Mouse (Mus musculus): Measurements from ENCODE around the gene Nectin3. TPM values are rescaled to one million over a fixed set of nuclear protein-coding genes. Genes with fewer than 3 reads are reported as not detected.

Nectin3 gene
- polyA plus RNA-seq, 1 experiment, result not detected

GRCm38 (mm10) chr16:46502311-46502710 lies 4.0 kb upstream of the Nectin3 start:
- no peak for TF ChIP-seq POLR2A (IDR thresholded peaks at IDR 0.05; ENCODE audit: insufficient read depth, low read depth, low read length)
- TF ChIP-seq CTCF (IDR thresholded peaks at IDR 0.05; ENCODE audit: insufficient read depth, low read depth, low read length), result no peak
- Histone ChIP-seq H3K4me1 (ENCODE audit: control insufficient read depth, insufficient read depth, low read length) (peaks cover 3% of the 10 kb centered on the region; the same call in 1 of the 2 replicates), H3K4me3 (ENCODE audit: insufficient read depth, low read depth, low read length) (no peak overlapping the region), H3K27ac (ENCODE audit: insufficient read depth, low read depth, low read length) (no peak overlapping the region)
- WGBS, result 90% methylated on average over 2 of the region's 2 CpGs

- no peak overlapping the region for H3K4me3 ChIP-seq (ENCODE audit: insufficient read depth, low read depth, low read length)
- no peak overlapping the region for H3K27ac ChIP-seq (ENCODE audit: insufficient read depth, low read depth, low read length)
- peaks cover 3% of the 10 kb centered on the region; the same call in 1 of the 2 replicates for H3K4me1 ChIP-seq (ENCODE audit: control insufficient read depth, insufficient read depth, low read length)
- 86% methylated on average over 3 of the region's 3 CpGs for WGBS
- TF ChIP-seq CTCF (IDR thresholded peaks at IDR 0.05; ENCODE audit: insufficient read depth, low read depth, low read length) (no peak), POLR2A (IDR thresholded peaks at IDR 0.05; ENCODE audit: insufficient read depth, low read depth, low read length) (no peak)
These were observed 2.4 kb upstream of the Nectin3 start for GRCm38 (mm10) chr16:46500759-46501158.

DNA sequence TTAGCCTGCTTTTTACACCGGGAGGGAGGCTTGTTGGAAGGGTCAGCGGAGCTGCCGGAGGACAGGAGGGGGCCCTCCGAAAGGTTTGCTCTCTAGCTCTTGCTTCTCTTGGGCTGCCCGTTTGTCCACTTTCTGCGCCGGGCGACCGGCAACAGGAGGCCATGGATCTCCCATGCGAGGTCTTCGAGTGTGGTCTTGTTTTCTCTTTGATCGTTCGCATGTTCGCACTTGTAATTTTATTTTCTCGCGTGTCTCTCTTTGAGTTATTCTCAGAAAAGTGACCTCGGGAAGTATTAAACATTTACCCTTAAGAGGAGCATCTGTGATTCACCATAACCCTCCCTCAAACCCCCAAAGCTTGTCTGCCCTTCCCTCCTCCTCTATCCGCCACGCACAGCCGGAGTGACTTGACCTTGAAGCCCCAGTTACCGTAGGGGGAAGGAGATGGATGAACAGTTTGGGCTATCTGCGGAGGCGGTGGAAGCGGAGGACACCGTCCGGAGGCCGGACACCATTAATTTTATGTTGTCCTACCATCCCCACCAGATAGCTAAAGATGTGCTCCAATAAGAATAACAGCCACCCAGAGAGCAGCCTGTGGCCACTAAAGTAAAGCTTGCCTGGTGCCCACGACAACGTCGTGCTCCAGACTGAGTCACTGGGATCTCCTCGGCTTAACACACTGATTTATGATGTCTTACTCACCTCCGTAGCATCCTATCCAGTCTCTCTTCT lies 472 bp downstream of the Nectin3 start:
- no peak for TF ChIP-seq POLR2A (IDR thresholded peaks at IDR 0.05; ENCODE audit: insufficient read depth, low read depth, low read length)
- TF ChIP-seq CTCF (IDR thresholded peaks at IDR 0.05; ENCODE audit: insufficient read depth, low read depth, low read length), result no peak
- peaks cover 3% of the 10 kb centered on the region; the same call in 1 of the 2 replicates for H3K4me1 ChIP-seq (ENCODE audit: control insufficient read depth, insufficient read depth, low read length)
- 1% methylated on average over 32 of the region's 32 CpGs for WGBS
- peak overlapping the region; percentile 79 for H3K4me3 ChIP-seq (ENCODE audit: insufficient read depth, low read depth, low read length)
- peak overlapping the region; percentile 89 for H3K27ac ChIP-seq (ENCODE audit: insufficient read depth, low read depth, low read length)

DNA sequence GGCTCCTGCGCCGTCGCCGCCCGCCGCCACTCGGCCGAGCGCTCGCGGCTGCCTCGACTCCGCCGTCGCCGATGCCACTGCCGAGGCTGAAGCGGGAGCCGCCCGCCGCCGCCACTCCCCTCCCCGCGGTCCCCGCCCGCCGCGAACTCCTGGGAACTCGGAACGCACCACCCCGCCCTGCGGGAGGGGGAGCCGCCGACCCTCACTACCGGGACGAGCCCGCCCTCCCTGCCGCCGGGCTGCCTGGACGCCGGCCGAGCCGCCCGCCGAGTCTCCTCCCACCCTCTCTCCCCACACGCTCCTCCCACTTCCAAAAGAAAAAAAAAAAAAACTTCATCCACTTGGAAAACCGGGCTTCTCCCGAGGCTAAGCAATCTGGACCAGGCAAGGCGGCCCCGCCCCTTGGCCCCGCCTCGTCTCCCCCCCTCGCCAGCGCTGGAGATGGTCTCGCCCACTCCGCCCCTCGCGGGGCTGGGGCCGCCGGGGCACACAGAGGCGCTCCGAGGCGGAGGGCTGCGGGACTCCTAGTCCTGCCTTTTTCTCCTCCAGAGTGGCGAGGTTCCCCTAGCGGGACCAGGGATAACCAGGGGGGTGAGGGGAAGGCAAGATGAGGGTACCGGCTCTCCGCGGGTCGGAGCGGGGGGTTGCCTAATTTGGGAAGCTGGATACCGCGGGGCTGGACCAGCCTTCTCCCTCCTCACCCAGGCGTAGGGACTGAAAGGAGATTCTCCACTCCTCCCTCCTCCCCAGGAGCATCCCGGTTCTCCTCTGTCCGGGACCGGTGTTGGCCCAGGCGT lies 1.2 kb downstream of the Nectin3 start:
- Histone ChIP-seq H3K4me1 (ENCODE audit: control insufficient read depth, insufficient read depth, low read length) (peaks cover 3% of the 10 kb centered on the region; the same call in 1 of the 2 replicates), H3K4me3 (ENCODE audit: insufficient read depth, low read depth, low read length) (peak overlapping the region; percentile 79), H3K27ac (ENCODE audit: insufficient read depth, low read depth, low read length) (peak overlapping the region; percentile 89)
- WGBS, result under 1% methylated on average over 77 of the region's 78 CpGs
- peak; percentile 5; the same call in 1 of the 2 replicates for TF ChIP-seq CTCF (IDR thresholded peaks at IDR 0.05; ENCODE audit: insufficient read depth, low read depth, low read length)
- TF ChIP-seq POLR2A (IDR thresholded peaks at IDR 0.05; ENCODE audit: insufficient read depth, low read depth, low read length), result peak; percentile 90

DNA sequence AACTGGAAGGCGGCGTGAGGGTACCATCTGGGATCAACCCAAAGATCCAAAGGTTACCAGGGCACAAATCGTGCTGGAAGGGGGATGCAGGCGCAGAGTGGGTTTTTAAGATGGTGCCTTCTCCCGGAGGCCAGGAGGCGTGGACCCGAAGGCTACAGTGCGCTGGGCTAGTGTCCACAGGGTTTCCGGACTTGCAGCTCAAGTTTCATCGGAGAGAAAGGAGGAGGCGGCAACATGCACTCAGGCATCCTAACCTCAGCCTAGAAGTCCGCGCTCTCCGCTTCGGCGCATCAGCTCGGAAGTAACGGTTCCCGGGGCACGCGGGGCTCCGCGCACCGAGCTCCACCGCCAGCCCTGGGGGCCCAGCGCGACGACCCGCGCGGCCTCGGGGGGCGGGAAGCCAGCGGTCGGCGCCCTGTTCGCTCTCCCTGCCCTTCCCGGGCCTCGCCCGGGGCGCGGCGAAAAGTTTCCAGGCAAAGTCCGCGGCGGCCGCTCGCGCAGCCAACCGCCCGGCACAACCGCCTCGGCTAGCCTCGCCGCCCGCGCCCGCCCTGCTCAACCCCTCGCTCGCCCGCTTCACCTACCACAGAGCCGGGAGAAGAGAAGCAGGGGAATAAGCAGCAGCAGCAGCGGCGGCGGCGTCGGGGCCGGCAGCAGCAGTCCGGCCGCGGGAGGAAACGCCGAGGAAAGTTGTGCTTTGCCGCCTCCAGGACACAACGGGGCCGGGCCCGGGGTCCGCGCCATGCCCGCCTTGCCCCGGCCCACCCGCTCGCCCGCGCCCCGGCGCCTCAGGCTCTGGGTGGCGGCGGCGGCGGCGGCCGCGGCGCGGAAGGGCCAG lies 2.1 kb downstream of the Nectin3 start:
- under 1% methylated on average over 95 of the region's 96 CpGs for WGBS
- Histone ChIP-seq H3K4me1 (ENCODE audit: control insufficient read depth, insufficient read depth, low read length) (peaks cover 3% of the 10 kb centered on the region; the same call in 1 of the 2 replicates), H3K4me3 (ENCODE audit: insufficient read depth, low read depth, low read length) (peak overlapping the region; percentile 79), H3K27ac (ENCODE audit: insufficient read depth, low read depth, low read length) (peak overlapping the region; percentile 61)
- TF ChIP-seq CTCF (IDR thresholded peaks at IDR 0.05; ENCODE audit: insufficient read depth, low read depth, low read length) (no peak), POLR2A (IDR thresholded peaks at IDR 0.05; ENCODE audit: insufficient read depth, low read depth, low read length) (no peak)

- WGBS, result 17% methylated on average over 3 of the region's 3 CpGs
- no peak overlapping the region; the same call in 1 of the 2 replicates for H3K27ac ChIP-seq (ENCODE audit: insufficient read depth, low read depth, low read length)
- no peak for TF ChIP-seq CTCF (IDR thresholded peaks at IDR 0.05; ENCODE audit: insufficient read depth, low read depth, low read length)
- TF ChIP-seq POLR2A (IDR thresholded peaks at IDR 0.05; ENCODE audit: insufficient read depth, low read depth, low read length), result no peak
- H3K4me3 ChIP-seq (ENCODE audit: insufficient read depth, low read depth, low read length), result no peak overlapping the region
- peaks cover 3% of the 10 kb centered on the region; the same call in 1 of the 2 replicates for H3K4me1 ChIP-seq (ENCODE audit: control insufficient read depth, insufficient read depth, low read length)
These were observed 3.1 kb downstream of the Nectin3 start for GRCm38 (mm10) chr16:46495201-46495600.

DNA sequence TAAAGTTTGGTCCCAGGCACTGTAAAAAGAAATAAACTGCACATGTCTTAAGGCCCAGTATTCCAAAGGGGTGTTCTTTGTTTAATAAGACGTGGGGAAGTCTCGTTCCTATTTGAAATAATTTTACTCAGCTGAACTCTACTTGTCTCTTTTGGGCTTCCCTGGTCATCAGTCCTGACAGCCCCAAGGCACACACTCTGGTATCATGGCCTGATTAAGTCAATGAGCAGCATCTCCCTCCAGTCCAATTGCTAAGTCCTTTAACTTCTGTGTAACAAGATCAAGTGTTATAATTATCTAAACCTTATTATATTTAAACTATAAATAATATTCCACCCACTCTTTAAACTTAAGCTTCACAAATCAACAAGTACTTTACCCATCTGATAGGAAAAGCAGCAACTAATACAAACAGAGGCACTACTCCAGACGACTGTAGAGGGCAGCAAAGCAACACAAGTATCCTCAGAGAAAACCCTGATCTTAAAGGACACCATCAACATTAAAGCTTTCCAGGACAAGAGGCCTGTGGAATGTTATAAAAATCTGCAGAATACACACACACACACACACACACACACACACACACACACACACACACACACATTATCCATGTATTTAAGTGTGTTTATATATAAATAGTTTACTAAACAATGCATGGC lies 10.8 kb downstream of the Nectin3 start:
- H3K4me1 ChIP-seq (ENCODE audit: control insufficient read depth, insufficient read depth, low read length), result no peaks in the 10 kb centered on the region
- no peak overlapping the region for H3K4me3 ChIP-seq (ENCODE audit: insufficient read depth, low read depth, low read length)
- no peak overlapping the region for H3K27ac ChIP-seq (ENCODE audit: insufficient read depth, low read depth, low read length)
- TF ChIP-seq CTCF (IDR thresholded peaks at IDR 0.05; ENCODE audit: insufficient read depth, low read depth, low read length) (no peak), POLR2A (IDR thresholded peaks at IDR 0.05; ENCODE audit: insufficient read depth, low read depth, low read length) (no peak)
- WGBS, result 40% methylated on average over 3 of the region's 3 CpGs

GRCm38 (mm10) chr16:46477336-46477735 lies 21.0 kb downstream of the Nectin3 start:
- H3K4me3 ChIP-seq (ENCODE audit: insufficient read depth, low read depth, low read length), result no peak overlapping the region
- H3K4me1 ChIP-seq (ENCODE audit: control insufficient read depth, insufficient read depth, low read length), result no peaks in the 10 kb centered on the region
- 65% methylated on average over 3 of the region's 3 CpGs for WGBS
- no peak overlapping the region for H3K27ac ChIP-seq (ENCODE audit: insufficient read depth, low read depth, low read length)
- TF ChIP-seq CTCF (IDR thresholded peaks at IDR 0.05; ENCODE audit: insufficient read depth, low read depth, low read length) (no peak), POLR2A (IDR thresholded peaks at IDR 0.05; ENCODE audit: insufficient read depth, low read depth, low read length) (no peak)

Measured in olfactory bulb, adult 2 months (tissue).